Mouse (Mus musculus) hindbrain, embryonic 11.5 days (tissue): Measurements from ENCODE around the gene Klf13. TPM values are rescaled to one million over a fixed set of nuclear protein-coding genes. Genes with fewer than 3 reads are reported as not detected.

ENCODE experiments used
- ATAC-seq: fragments of 200-750 bp; cut with Nextera tagmentation; 2 replicates; pipeline ENCODE4 v1.8.0; 2017; ENCODE audit warnings: mild to moderate bottlenecking, moderate TSS enrichment, moderate library complexity; ENCODE audit not compliant: low FRiP score
- DNase-seq: peaks from one replicate; pipeline ENCODE4 v3.0.0-alpha.2; 2015; ENCODE audit warnings: low spot score
- H3K27ac ChIP-seq: fragments of 300-500 bp; sonication (generic); 2 replicates; pipeline ENCODE4 v1.5.1; 2014; ENCODE audit warnings: mild to moderate bottlenecking, low read depth, low read length
- H3K27me3 ChIP-seq: fragments of 300-500 bp; sonication (generic); 2 replicates; pipeline ENCODE4 v1.6.1; 2014; ENCODE audit warnings: mild to moderate bottlenecking, low read length, moderate library complexity, mixed read lengths; ENCODE audit not compliant: control insufficient read depth, insufficient read depth
- H3K36me3 ChIP-seq: fragments of 300-500 bp; sonication (generic); 2 replicates; pipeline ENCODE4 v1.6.1; 2014; ENCODE audit warnings: mild to moderate bottlenecking, low read length, moderate library complexity, mixed read lengths; ENCODE audit not compliant: control insufficient read depth, insufficient read depth
- H3K4me1 ChIP-seq: fragments of 300-500 bp; sonication (generic); replicated peaks from 2 replicates; pipeline ENCODE4 v1.6.1; 2014; ENCODE audit warnings: low read length, mixed read lengths; ENCODE audit not compliant: control insufficient read depth, insufficient read depth
- H3K4me2 ChIP-seq: fragments of 300-500 bp; sonication (generic); replicated peaks from 2 replicates; pipeline ENCODE4 v1.6.1; 2014; ENCODE audit warnings: mild to moderate bottlenecking, low read depth, low read length
- H3K4me3 ChIP-seq: fragments of 300-500 bp; sonication (generic); 2 replicates; pipeline ENCODE4 v1.5.1; 2014; ENCODE audit warnings: low read depth, low read length
- H3K9ac ChIP-seq: fragments of 300-500 bp; sonication (generic); 2 replicates; pipeline ENCODE4 v1.6.1; 2014; ENCODE audit warnings: low read depth, low read length
- H3K9me3 ChIP-seq: fragments of 300-500 bp; sonication (generic); 2 replicates; pipeline ENCODE4 v1.6.1; 2016; ENCODE audit warnings: low read length; ENCODE audit not compliant: control insufficient read depth
- WGBS: fragments of 180-500 bp; shearing (Covaris S2); extraction: QIAGEN DNeasy Blood & Tissue Kit; methylation state at CpG from one replicate; pipeline ENCODE4 v1.1.7; 2014; 5-methylcytosine and 5-hydroxymethylcytosine counted together
- polyA plus RNA-seq: library from polyadenylated mRNA; unstranded; fragments of >200 nt; fragmentation: Nextera tagmentation; extraction: Ambion mirVana; gene quantifications from 2 replicates; pipeline ENCODE4 v1.2.1, GENCODE M21; 2014

Klf13 gene
- polyA plus RNA-seq, 1 experiment from 2014 or later: 35.4 TPM

DNA sequence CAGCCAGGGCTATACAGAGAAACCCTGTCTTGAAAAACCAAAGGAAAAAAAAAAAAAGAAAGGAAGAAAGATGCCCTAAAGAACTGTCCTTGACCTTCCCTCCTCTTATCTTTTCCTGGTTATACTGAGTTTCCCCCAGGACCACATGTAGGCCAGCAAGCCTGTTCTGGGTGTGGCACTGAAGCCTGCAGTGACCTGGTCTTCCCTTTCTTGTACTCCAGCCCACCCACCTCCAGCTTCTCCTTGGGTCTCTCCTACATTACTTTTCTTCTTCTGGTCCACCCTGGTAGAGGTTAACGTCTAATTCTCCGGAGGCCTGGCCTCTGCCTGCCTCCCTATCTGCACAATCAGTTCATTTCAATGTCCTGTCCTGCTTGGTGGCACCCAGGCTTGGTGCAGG, 16.7 kb upstream of the Klf13 start:
- Histone ChIP-seq H3K27me3 (no peaks in the 10 kb centered on the region), H3K9me3 (no peaks in the 10 kb centered on the region), H3K27ac (no peak overlapping the region), H3K4me3 (no peak overlapping the region), H3K4me1 (peaks cover 4% of the 10 kb centered on the region; the same call in 1 of the 2 replicates), H3K4me2 (no peak overlapping the region), H3K9ac (no peak overlapping the region), H3K36me3 (no peaks in the 10 kb centered on the region)
- DNase-seq (no peak), ATAC-seq (no peak)
- WGBS: 79% methylated on average over 2 of the region's 2 CpGs

DNA sequence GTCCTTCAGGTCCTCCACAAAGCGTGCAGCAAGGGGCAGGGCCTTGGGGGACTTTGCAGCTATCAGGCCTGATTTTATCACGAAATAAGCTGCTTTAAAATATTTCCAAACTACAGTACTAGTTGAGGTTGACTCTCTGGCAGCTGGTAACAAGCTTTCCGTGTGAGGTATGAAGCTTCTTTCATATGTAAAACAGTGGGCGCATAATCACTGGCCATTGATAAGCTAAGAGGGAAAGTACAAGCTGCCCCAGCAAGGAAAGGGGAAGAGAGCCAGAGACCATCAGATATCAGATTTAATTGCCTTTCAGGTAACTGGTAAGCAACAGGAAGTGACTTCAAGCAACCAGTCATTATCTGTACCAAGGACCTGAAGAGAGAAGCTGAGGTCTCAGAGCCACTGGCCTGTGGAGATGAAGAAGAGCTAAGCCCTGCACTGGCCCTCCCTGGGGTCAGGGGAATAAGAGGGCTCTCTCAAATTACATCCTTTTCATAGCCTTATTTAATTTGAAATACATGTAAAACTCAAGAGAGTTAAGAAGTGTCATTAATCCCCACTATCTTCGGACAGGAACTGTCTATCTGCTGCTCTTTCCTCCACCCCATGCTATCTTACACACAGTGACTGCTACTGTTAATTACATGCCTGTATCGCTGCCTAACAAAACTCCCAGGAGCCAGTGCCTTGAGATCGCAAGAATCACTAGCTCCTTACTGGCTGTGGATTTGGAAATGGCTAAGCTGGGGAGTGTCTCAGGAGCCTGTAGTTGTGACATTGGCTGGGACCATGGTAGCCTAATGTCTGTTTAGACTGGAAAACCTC, 13.6 kb upstream of the Klf13 start:
- H3K27me3 ChIP-seq: no peaks in the 10 kb centered on the region
- no peak overlapping the region for H3K4me3 ChIP-seq
- no peak for DNase-seq
- WGBS: 62% methylated on average over 7 of the region's 7 CpGs
- ATAC-seq: no peak
- H3K9me3 ChIP-seq: no peaks in the 10 kb centered on the region
- no peaks in the 10 kb centered on the region; the same call in 1 of the 2 replicates for H3K4me1 ChIP-seq
- H3K9ac ChIP-seq: no peak overlapping the region
- no peaks in the 10 kb centered on the region for H3K36me3 ChIP-seq
- H3K4me2 ChIP-seq: no peak overlapping the region
- H3K27ac ChIP-seq: no peak overlapping the region

DNA sequence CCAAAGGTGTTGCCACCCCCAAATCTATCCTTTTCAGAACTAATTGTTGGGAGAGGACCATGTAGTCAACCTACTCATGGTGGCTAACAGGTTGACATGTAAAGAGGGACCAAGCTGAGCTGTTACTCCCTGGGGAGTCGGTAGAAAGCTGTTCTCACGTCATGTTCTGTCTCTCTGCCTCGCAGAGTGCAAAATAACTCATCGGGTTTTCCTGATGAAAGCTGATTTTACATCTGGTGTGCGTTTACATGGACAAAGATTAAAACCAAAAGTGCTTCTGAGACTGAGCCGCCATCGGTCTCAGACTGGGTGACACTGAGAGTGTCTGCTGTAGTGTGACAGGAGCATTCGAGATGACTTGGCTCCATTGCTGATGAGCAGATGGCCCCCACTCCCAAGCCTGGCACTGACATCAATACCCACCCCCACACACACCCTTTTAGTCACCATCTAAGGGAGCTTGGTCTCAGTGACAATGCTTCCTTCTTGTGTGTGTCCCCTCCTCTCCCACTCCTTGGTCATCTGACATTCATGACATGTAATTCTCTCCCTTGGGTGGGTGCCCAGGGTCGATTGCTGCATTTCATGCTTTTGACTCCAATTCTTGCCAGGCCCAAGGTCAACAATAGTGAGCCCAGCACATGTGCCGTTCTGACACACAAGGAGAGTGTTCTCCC, 12.4 kb upstream of the Klf13 start:
- Histone ChIP-seq H3K4me2 (no peak overlapping the region), H3K4me1 (no peaks in the 10 kb centered on the region; the same call in 1 of the 2 replicates), H3K27ac (no peak overlapping the region), H3K27me3 (no peaks in the 10 kb centered on the region), H3K9me3 (no peaks in the 10 kb centered on the region), H3K4me3 (no peak overlapping the region), H3K36me3 (no peaks in the 10 kb centered on the region), H3K9ac (no peak overlapping the region)
- WGBS: 72% methylated on average over 10 of the region's 10 CpGs
- ATAC-seq: no peak
- DNase-seq: no peak

DNA sequence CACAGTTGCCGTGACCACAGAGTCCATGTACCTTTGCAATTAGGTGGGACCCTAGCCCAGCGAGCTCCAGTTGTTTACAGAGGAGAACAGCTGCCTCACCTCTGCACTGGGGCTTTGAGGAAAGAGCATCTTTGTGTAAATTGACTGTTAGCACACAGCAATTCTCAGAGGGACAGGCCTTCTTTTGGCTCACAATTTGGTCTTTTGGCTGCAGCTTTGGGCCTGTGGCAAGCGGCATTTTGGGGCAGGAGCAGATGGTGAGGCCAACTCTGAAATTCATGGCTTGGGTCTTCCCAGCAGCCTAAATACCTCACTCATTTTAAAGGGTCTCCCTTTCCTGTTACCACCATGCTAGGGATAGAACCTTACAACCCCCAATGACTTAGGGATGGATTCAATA, 10.5 kb upstream of the Klf13 start:
- no peak overlapping the region for H3K27ac ChIP-seq
- no peaks in the 10 kb centered on the region; the same call in 1 of the 2 replicates for H3K4me1 ChIP-seq
- DNase-seq (no peak), ATAC-seq (no peak)
- H3K36me3 ChIP-seq: no peaks in the 10 kb centered on the region
- no peak overlapping the region for H3K4me3 ChIP-seq
- H3K9ac ChIP-seq: no peak overlapping the region
- H3K4me2 ChIP-seq: no peak overlapping the region
- 71% methylated on average over 3 of the region's 3 CpGs for WGBS
- H3K27me3 ChIP-seq: no peaks in the 10 kb centered on the region
- H3K9me3 ChIP-seq: no peaks in the 10 kb centered on the region

DNA sequence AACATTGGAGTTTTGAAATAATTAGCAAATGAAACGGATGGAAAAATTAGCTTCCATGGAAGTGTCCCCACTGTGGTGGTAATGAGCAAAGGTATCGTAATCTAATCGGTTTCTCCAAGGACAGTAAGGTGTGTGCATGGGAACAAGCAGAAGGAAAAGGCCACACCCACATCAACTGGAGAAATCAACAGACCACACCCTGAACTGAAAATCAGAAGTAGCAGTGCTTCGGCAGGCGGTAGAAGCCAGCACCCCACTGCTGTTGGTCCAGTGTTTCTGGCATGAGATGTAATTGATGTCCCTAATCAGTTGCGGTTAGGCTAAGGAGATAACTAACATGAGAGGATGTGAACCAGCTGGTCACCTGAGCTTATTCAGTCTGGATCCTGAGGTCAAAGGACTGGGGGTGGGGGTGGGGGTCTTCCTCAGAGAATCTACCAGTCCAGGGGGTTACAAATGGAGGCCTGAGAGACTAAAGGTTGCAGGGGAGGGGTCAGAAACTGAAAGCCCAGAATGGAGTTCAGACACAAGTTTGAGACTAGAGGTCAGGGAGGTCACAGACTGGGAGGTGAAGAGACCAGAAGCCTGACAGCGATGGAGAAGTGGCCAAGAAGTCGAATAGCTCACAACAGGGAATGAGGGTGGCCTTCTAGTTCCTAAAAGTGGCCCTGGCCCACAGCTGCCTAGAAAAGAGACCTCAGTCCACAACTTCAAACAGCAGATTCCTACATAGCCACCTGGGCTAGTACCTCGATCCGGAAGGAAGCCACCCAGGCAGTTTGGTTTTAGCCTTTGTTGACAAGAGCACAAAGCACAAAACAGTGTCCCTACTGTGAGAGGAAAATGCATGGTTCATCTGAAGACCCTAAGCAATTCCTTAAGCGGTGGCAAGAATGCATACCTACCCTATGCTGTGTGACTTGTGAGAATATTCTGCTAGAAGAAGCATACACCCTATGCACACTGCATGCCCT, 9.1 kb upstream of the Klf13 start:
- no peaks in the 10 kb centered on the region; the same call in 1 of the 2 replicates for H3K4me1 ChIP-seq
- no peaks in the 10 kb centered on the region for H3K36me3 ChIP-seq
- no peak overlapping the region for H3K4me2 ChIP-seq
- WGBS: 48% methylated on average over 11 of the region's 11 CpGs
- no peak overlapping the region for H3K4me3 ChIP-seq
- no peaks in the 10 kb centered on the region for H3K27me3 ChIP-seq
- H3K9ac ChIP-seq: no peak overlapping the region
- no peak overlapping the region for H3K27ac ChIP-seq
- H3K9me3 ChIP-seq: no peaks in the 10 kb centered on the region
- DNase-seq: no peak
- no peak for ATAC-seq

DNA sequence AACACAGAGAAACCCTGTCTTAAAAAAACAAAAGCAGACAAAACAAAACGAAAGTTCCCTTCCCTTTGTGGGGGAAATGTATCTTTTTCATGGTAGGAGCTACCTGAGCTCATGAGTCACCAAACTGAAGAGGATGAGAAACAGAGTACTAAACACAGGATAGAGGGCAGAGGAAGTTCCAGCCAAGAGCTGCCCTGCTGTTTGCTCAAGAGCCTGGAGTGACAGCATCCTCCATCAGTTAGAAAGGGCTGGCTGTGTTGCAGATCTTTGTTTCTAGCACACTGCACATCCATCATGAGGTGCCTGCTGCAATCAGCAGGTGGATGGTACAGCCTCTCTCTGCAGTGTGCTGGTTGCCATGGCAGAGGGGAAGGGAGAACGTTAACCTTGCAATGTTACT, 5.2 kb upstream of the Klf13 start:
- ATAC-seq: no peak
- no peaks in the 10 kb centered on the region for H3K36me3 ChIP-seq
- H3K4me2 ChIP-seq: no peak overlapping the region
- WGBS: 54% methylated on average over 2 of the region's 2 CpGs
- no peak overlapping the region for H3K4me3 ChIP-seq
- peaks cover 5% of the 10 kb centered on the region; the same call in 1 of the 2 replicates for H3K4me1 ChIP-seq
- no peaks in the 10 kb centered on the region; the same call in 1 of the 2 replicates for H3K27me3 ChIP-seq
- no peak for DNase-seq
- H3K27ac ChIP-seq: no peak overlapping the region
- no peak overlapping the region for H3K9ac ChIP-seq
- H3K9me3 ChIP-seq: no peaks in the 10 kb centered on the region

DNA sequence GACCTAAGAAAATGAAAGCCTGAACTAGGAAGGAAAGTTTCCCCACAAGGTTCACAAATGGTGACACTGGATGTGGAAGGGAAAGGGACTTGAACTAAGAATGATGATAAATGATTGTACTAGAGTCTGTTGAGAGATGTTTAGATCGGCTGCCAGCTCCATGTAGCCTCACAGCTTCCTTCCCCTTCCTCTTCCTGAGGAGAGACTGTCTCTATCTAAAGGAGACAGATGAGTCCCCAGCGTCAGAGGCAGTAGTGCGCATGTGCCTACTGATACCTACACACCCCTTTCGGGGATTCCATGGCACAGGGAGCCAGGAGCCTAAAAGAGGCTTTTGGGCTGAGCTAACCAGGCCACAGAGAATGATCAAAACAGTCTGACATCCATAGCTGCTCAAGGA, 2.8 kb upstream of the Klf13 start:
- Histone ChIP-seq H3K9me3 (no peaks in the 10 kb centered on the region), H3K27ac (no peak overlapping the region), H3K4me1 (peaks cover 5% of the 10 kb centered on the region), H3K4me3 (no peak overlapping the region), H3K4me2 (no peak overlapping the region), H3K27me3 (no peaks in the 10 kb centered on the region; the same call in 1 of the 2 replicates), H3K36me3 (no peaks in the 10 kb centered on the region), H3K9ac (no peak overlapping the region)
- ATAC-seq (no peak), DNase-seq (no peak)
- 88% methylated on average over 4 of the region's 4 CpGs for WGBS

DNA sequence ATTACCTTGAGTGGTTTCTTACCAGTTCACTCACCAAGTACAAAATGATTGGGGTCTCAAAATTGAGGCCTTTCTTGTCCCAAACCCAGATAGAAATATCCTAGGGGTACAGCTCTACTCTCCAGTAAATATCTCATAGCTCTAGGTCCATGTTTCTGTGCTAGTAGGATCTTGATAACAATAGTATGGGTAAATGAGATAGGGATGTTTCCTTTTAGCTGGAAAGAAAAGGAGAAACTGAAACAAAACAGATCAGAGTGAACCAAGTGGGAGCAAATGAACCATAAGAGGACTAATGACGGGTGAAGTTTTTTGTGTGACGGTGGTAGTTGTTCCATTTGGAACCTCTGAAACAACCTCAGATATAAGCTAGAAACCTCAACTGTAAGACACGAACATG, 2.3 kb upstream of the Klf13 start:
- Histone ChIP-seq H3K4me3 (no peak overlapping the region), H3K9ac (no peak overlapping the region), H3K27me3 (no peaks in the 10 kb centered on the region; the same call in 1 of the 2 replicates), H3K27ac (no peak overlapping the region), H3K9me3 (no peaks in the 10 kb centered on the region), H3K4me2 (no peak overlapping the region), H3K4me1 (peaks cover 5% of the 10 kb centered on the region), H3K36me3 (no peaks in the 10 kb centered on the region)
- 93% methylated on average over 3 of the region's 3 CpGs for WGBS
- no peak for DNase-seq
- ATAC-seq: no peak
